Mouse (Mus musculus) spleen, adult 2 months (tissue): ENCODE results near the gene Ift81. TPM values are rescaled to one million over a fixed set of nuclear protein-coding genes. Genes with fewer than 3 reads are reported as not detected.

ENCODE experiments used
- DNase-seq, 2 experiments: peaks; one replicate each; pipeline versions ENCODE4 v3.0.0 to v3.0.0-alpha.2; 2012 to 2021; ENCODE audit warnings: low spot score in 2 of 2, low read depth in 1 of 2
- H3K27ac ChIP-seq: fragments of 200-500 bp; 2 replicates; pipeline ENCODE4 v1.5.1; 2012; ENCODE audit warnings: low read length, inconsistent platforms; ENCODE audit not compliant: insufficient read depth
- H3K27me3 ChIP-seq: fragments of 200-500 bp; 2 replicates; pipeline ENCODE4 v1.6.1; 2012; ENCODE audit warnings: mild to moderate bottlenecking, moderate library complexity, low read length, inconsistent platforms; ENCODE audit not compliant: control insufficient read depth, insufficient read depth
- H3K36me3 ChIP-seq: fragments of 200-500 bp; 2 replicates; pipeline ENCODE4 v1.6.1; 2012; ENCODE audit warnings: mild to moderate bottlenecking, low read length, inconsistent platforms; ENCODE audit not compliant: control insufficient read depth, insufficient read depth
- H3K4me1 ChIP-seq: fragments of 200-500 bp; 2 replicates; pipeline ENCODE4 v1.6.1; 2011; ENCODE audit warnings: inconsistent platforms; ENCODE audit not compliant: control insufficient read depth, insufficient read depth, insufficient read length
- H3K4me3 ChIP-seq: fragments of 200-500 bp; 2 replicates; pipeline ENCODE4 v1.5.1; 2011; ENCODE audit warnings: mild to moderate bottlenecking, inconsistent platforms; ENCODE audit not compliant: insufficient read depth, insufficient read length; ENCODE audit errors: extremely low read depth
- CTCF ChIP-seq: fragments of 200-500 bp; IDR thresholded peaks from 2 replicates; pipeline ENCODE4 v1.5.1; 2011; ENCODE audit warnings: mild to moderate bottlenecking, inconsistent platforms; ENCODE audit not compliant: insufficient read depth, insufficient read length, insufficient replicate concordance; ENCODE audit errors: extremely low read depth
- POLR2A ChIP-seq: fragments of 200-500 bp; IDR thresholded peaks from 2 replicates; pipeline ENCODE4 v1.6.1; 2011; ENCODE audit warnings: low read depth, low read length, inconsistent platforms
- WGBS: fragments of 180-500 bp; shearing (Covaris S2); methylation state at CpG from one replicate; pipeline ENCODE4 v1.1.7; 2018; 5-methylcytosine and 5-hydroxymethylcytosine counted together
- polyA plus RNA-seq: library from polyadenylated mRNA; depleted of rRNA; stranded (reverse); fragments of >200 nt; gene quantifications from 2 replicates; pipeline ENCODE4 v1.2.3, GENCODE M21; 2012

Gene Ift81
- polyA plus RNA-seq, 1 experiment: 0.34 TPM

GRCm38 (mm10) chr5:122644111-122644607, 29.8 kb upstream of the Ift81 start:
- Histone ChIP-seq H3K36me3 (no peaks in the 10 kb centered on the region), H3K4me3 (peak overlapping the region; percentile 57; the same call in 1 of the 2 replicates), H3K27me3 (no peaks in the 10 kb centered on the region), H3K4me1 (peaks cover 10% of the 10 kb centered on the region; the same call in 1 of the 2 replicates), H3K27ac (peak overlapping the region; percentile 67)
- no peak for TF ChIP-seq POLR2A
- TF ChIP-seq CTCF: no peak
- WGBS: under 1% methylated on average over 15 of the region's 15 CpGs
- DNase-seq: peak in 1 of 2 experiments; percentile 47

- no peaks in the 10 kb centered on the region for H3K27me3 ChIP-seq
- H3K4me1 ChIP-seq: peaks cover 10% of the 10 kb centered on the region; the same call in 1 of the 2 replicates
- peak within 1 kb of the TSS; percentile 67 for H3K27ac ChIP-seq
- TF ChIP-seq POLR2A (no peak), CTCF (no peak)
- WGBS: 8% methylated on average over 12 of the region's 12 CpGs
- H3K4me3 ChIP-seq: peak within 1 kb of the TSS; percentile 57; the same call in 1 of the 2 replicates
- peak in 1 of 2 experiments; percentile 29 for DNase-seq
- H3K36me3 ChIP-seq: no peaks in the 10 kb centered on the region
Measured at GRCm38 (mm10) chr5:122643701-122644100, 29.4 kb upstream of the Ift81 start, which contains the start of gene P2rx7. Gene P2rx7 (plus strand): TSS chr5:122643911.

- 76% methylated on average over 5 of the region's 5 CpGs for WGBS
- DNase-seq: no peak
- Histone ChIP-seq H3K36me3 (no peaks in the 10 kb centered on the region), H3K27me3 (no peaks in the 10 kb centered on the region), H3K4me1 (peaks cover 3% of the 10 kb centered on the region; the same call in 1 of the 2 replicates), H3K27ac (no peak overlapping the region), H3K4me3 (no peak overlapping the region)
- TF ChIP-seq CTCF (no peak), POLR2A (no peak)
Measured at GRCm38 (mm10) chr5:122639986-122640385, 25.7 kb upstream of the Ift81 start.

- Histone ChIP-seq H3K4me3 (no peak overlapping the region), H3K4me1 (peaks cover under 1% of the 10 kb centered on the region; the same call in 1 of the 2 replicates), H3K27ac (no peak overlapping the region), H3K36me3 (no peaks in the 10 kb centered on the region), H3K27me3 (no peaks in the 10 kb centered on the region)
- 41% methylated on average over 4 of the region's 4 CpGs for WGBS
- DNase-seq: no peak
- TF ChIP-seq POLR2A (no peak), CTCF (no peak)
Measured at GRCm38 (mm10) chr5:122639517-122639916, 25.2 kb upstream of the Ift81 start.

GRCm38 (mm10) chr5:122638296-122638695, 24.0 kb upstream of the Ift81 start:
- Histone ChIP-seq H3K27me3 (no peaks in the 10 kb centered on the region), H3K27ac (no peak overlapping the region), H3K4me3 (no peak overlapping the region), H3K36me3 (no peaks in the 10 kb centered on the region), H3K4me1 (no peaks in the 10 kb centered on the region)
- 43% methylated on average over 2 of the region's 2 CpGs for WGBS
- no peak for TF ChIP-seq CTCF
- no peak for TF ChIP-seq POLR2A
- DNase-seq: no peak

GRCm38 (mm10) chr5:122636958-122637357, 22.6 kb upstream of the Ift81 start:
- no peak for TF ChIP-seq CTCF
- TF ChIP-seq POLR2A: no peak
- 68% methylated on average over 16 of the region's 16 CpGs for WGBS
- Histone ChIP-seq H3K4me3 (no peak overlapping the region), H3K36me3 (no peaks in the 10 kb centered on the region), H3K4me1 (no peaks in the 10 kb centered on the region), H3K27ac (no peak overlapping the region), H3K27me3 (no peaks in the 10 kb centered on the region)
- no peak for DNase-seq

GRCm38 (mm10) chr5:122636308-122636707, 22.0 kb upstream of the Ift81 start:
- WGBS: 79% methylated on average over 9 of the region's 9 CpGs
- Histone ChIP-seq H3K36me3 (no peaks in the 10 kb centered on the region), H3K27me3 (no peaks in the 10 kb centered on the region), H3K4me3 (no peak overlapping the region), H3K4me1 (no peaks in the 10 kb centered on the region), H3K27ac (no peak overlapping the region)
- DNase-seq: no peak
- TF ChIP-seq POLR2A: no peak
- TF ChIP-seq CTCF: no peak
